Mouse (Mus musculus) stomach, postnatal 0 days (tissue): ENCODE results near the gene Fcgrt.

ENCODE experiments used
- CTCF ChIP-seq: IDR thresholded peaks from 2 replicates; pipeline ENCODE4 v1.5.1; 2016; ENCODE audit warnings: antibody characterized with exemption, low read depth, mild to moderate bottlenecking, moderate library complexity
- EP300 ChIP-seq: optimal IDR thresholded peaks from 2 replicates; pipeline ENCODE3; 2016; ENCODE audit warnings: antibody characterized with exemption

DNA sequence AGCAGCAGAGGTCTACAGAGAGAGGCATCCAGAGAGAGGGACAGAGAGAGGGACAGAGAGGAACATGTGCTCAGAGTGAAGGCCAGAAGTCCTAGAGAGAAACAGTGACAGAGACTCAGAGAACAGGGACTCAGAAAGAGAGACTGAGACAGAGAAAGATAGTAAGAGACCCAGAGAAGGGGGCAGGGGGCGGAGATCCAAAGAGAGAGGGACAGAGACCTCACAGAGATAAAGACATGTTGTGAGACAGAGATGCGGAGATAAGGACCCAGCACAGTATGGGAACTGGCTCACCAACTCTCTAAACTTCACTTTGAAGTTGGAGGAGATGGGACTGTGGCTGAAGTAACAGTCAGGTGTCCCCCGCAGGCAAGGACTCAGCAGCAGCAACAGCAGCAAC lies 31.7 kb upstream of the Fcgrt start:
- TF ChIP-seq CTCF (no peak), EP300 (no peak)
